Mouse (Mus musculus): ENCODE data around the gene Naa50. TPM values are rescaled to one million over a fixed set of nuclear protein-coding genes. Genes with fewer than 3 reads are reported as not detected.

The Naa50 gene
- polyA plus RNA-seq (2016; fragmentation: Nextera tagmentation; extraction: Ambion mirVana): 83.2 and 86.0 TPM in 2 replicates

DNA sequence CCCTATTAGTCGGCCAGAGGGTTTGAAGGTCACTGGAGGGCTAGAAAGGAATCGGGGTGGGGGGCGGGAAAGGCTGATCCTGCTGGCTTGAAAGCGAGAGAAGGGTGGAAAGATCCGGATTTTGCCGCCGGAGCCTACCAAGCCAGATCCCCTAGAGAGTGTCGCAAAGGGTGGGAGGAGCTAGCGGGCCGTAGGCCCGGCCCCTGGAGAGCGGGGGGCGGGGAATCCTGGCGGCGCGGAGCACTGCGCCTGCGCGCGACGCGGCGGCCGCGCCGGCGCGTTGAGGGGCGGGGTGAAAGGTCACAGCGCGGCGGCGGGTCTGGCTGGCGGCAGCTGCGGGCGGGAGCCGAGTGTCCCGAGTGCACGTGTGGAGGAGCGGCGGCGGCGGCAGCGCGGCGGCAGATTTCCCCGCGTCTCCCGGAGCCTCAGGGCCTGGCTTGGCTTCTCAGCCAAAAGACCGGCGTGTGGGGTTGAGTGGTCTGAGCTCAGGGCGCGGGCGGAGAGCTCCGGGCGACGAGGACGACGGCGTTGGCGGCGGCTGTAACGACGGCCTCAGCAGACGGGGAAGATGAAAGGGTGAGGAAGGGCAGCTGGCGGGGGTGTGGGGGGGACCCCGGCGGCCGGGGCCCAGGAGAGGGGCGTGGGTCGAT is at the start of gene Naa50, which contains the start of gene Atp6v1a:
TSS of gene Naa50 (plus strand) at position 295 of the 650 bp plus-strand sequence.
TSS of gene Atp6v1a (minus strand) at position 170 of the 650 bp plus-strand sequence.
- WGBS: 0% methylated on average over 63 of the region's 71 CpGs
- ATAC-seq (ENCODE audit: low FRiP score, low read depth): peak; percentile 88
- no peaks in the 10 kb centered on the region for H3K36me3 ChIP-seq
- H3K4me3 ChIP-seq: peak within 1 kb of the TSS; percentile 90
- peak within 1 kb of the TSS; percentile 87 for H3K9ac ChIP-seq
- H3K9me3 ChIP-seq: no peaks in the 10 kb centered on the region
- H3K4me2 ChIP-seq (replicated peaks): peak within 1 kb of the TSS; percentile 91
- peak within 1 kb of the TSS; percentile 92 for H3K27ac ChIP-seq
- H3K27me3 ChIP-seq (replicated peaks): no peaks in the 10 kb centered on the region
- peaks cover 12% of the 10 kb centered on the region; the same call in 1 of the 2 replicates for H3K4me1 ChIP-seq

DNA sequence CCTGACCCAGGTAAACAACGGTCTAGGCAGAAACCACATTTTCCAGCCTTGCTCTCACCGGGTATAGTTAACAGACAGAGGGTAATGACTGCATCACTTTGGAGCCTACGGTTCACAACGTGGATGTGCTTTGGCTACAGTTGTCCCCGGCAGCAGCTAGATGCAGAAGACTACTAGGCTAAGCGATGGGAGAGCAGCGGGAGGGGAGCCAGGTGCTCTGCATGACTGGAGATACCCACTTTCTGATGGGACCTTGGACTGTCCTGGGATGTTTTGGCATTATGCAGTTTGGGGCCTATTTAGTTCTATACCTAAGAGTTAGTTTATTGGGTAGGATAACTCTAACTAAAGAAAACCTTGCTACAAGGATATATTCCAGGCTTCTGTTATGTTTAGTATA is 40.3 kb upstream of the Naa50 start:
- H3K27me3 ChIP-seq (replicated peaks): no peaks in the 10 kb centered on the region
- H3K9ac ChIP-seq: no peak overlapping the region
- no peaks in the 10 kb centered on the region for H3K4me1 ChIP-seq
- no peak for ATAC-seq (ENCODE audit: low FRiP score, low read depth)
- H3K27ac ChIP-seq: no peak overlapping the region
- H3K36me3 ChIP-seq: peaks cover 79% of the 10 kb centered on the region
- no peaks in the 10 kb centered on the region for H3K9me3 ChIP-seq
- no peak overlapping the region for H3K4me2 ChIP-seq (replicated peaks)
- no peak overlapping the region for H3K4me3 ChIP-seq
- WGBS: 94% methylated on average over 7 of the region's 7 CpGs

DNA sequence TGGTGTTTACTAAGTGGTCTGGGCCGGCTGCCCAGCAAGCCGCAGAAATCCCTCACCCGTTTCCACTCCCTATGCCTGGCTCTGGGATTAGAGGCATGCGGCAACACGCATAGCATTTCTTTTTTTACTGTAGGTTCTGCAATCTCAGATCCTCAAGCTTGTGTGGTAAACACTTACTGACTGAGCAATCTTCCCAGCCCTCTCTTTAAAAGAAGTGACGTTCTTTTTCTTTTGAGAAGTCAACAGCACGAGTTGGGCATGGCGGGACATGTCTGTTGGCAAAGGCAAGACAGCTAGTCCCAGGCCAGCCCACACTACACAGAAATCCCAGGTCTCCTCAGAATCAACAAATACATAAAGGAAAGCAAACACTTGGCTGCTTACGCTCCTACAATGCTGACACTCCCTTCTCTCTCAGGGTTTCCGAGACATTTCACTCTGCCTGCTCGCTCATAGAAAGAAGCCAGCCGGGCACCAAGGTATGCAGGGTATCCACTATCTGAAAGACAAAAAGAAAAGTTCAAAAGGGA is 38.4 kb upstream of the Naa50 start:
- Histone ChIP-seq H3K4me3 (no peak overlapping the region), H3K4me1 (no peaks in the 10 kb centered on the region), H3K27ac (no peak overlapping the region), H3K4me2 (replicated peaks) (no peak overlapping the region), H3K9ac (no peak overlapping the region), H3K27me3 (replicated peaks) (no peaks in the 10 kb centered on the region), H3K9me3 (no peaks in the 10 kb centered on the region), H3K36me3 (peaks cover 70% of the 10 kb centered on the region)
- WGBS: 95% methylated on average over 12 of the region's 12 CpGs
- ATAC-seq (ENCODE audit: low FRiP score, low read depth): no peak

DNA sequence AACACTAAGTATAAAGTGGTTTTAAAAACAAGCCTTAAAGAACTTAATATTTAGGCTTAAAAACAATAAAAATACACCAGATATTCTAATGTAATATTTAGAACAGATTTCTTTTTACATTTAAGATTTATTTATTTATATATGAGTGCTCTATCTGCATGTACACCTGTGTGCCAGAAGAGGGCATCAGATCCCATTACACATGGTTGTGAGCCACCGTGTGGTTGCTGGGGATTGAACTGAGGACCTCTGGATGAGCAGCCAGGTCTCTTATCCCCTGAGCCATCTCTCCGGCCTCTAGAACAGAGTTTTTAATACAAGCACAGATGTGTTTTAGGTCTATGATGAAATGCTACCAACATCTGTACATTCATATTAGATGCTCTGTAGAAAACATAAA is 36.7 kb upstream of the Naa50 start:
- peaks cover 73% of the 10 kb centered on the region for H3K36me3 ChIP-seq
- no peak overlapping the region for H3K4me3 ChIP-seq
- H3K9me3 ChIP-seq: no peaks in the 10 kb centered on the region
- no peaks in the 10 kb centered on the region for H3K4me1 ChIP-seq
- ATAC-seq (ENCODE audit: low FRiP score, low read depth): no peak
- no peak overlapping the region for H3K9ac ChIP-seq
- H3K27me3 ChIP-seq (replicated peaks): no peaks in the 10 kb centered on the region
- no peak overlapping the region for H3K4me2 ChIP-seq (replicated peaks)
- H3K27ac ChIP-seq: no peak overlapping the region
- 90% methylated on average over 2 of the region's 2 CpGs for WGBS

DNA sequence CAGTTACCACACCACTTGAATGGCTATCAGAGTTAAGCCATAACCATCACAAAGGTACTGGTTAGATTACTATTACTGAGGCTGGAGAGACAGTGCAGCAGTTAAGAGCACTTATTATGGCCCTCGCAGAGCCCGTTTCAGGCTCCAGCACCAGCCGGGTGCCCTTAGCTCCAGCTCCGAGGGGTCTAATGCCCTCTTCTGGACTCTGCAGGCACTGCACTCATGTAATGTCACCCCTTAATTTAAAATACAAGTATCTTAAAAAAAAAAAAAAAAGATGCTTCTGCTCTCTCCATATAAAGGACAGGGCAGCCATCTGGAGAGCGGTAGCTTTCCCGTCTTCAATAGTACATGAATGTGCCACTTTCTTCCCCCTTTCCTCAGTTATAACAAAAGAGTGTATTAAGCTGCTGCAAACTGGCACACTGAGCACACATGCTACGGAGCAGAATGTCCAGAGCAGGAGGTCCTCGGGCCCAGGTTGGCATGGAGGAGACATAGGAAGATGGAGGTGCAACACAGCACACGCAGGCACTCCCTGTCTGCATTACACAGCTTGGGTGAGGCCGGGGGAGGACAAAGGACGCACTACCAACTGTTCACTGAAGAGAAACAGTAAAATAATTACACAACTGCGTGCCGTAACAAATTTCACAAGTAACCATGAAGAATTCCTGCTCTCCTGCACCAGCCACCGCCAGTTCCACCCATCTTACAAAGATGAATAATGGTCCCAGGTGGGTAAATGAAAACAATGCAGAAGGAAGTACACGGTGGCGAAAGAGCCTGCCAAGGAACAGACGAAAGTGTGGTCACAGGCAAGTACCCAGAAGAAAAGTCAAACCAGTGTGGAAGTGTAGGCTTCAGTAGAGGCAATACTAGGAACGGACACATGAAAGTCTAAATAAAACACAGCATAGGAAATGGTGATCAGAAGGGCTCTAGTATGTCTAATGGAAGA is 35.5 kb upstream of the Naa50 start:
- WGBS: 88% methylated on average over 18 of the region's 18 CpGs
- Histone ChIP-seq H3K9ac (no peak overlapping the region), H3K4me2 (replicated peaks) (no peak overlapping the region), H3K4me3 (no peak overlapping the region), H3K27me3 (replicated peaks) (no peaks in the 10 kb centered on the region), H3K27ac (no peak overlapping the region), H3K36me3 (peaks cover 74% of the 10 kb centered on the region), H3K9me3 (no peaks in the 10 kb centered on the region), H3K4me1 (no peaks in the 10 kb centered on the region)
- ATAC-seq (ENCODE audit: low FRiP score, low read depth): no peak

DNA sequence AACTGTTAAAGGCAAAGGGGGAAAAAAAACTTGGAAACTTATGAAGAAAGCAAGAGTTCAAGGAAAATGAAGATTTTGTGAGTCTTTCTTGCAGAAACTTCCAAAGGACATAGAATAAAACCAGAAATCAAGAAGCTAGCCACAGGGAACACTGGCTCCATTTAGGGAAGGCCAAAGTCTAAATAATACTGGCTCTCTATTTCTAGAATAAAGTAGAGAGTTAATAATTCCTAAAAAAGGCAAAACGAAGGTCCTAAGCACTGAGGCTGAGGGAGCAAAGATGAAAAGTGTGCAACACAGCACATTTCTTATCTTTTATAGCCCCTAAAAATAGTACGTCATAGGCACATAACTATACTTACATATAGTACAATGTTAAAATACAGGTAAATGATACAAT is 34.4 kb upstream of the Naa50 start:
- Histone ChIP-seq H3K27me3 (replicated peaks) (no peaks in the 10 kb centered on the region), H3K27ac (no peak overlapping the region), H3K4me3 (no peak overlapping the region), H3K4me1 (no peaks in the 10 kb centered on the region), H3K36me3 (peaks cover 75% of the 10 kb centered on the region), H3K9me3 (no peaks in the 10 kb centered on the region), H3K4me2 (replicated peaks) (no peak overlapping the region), H3K9ac (no peak overlapping the region)
- ATAC-seq (ENCODE audit: low FRiP score, low read depth): no peak
- 94% methylated on average over 2 of the region's 2 CpGs for WGBS

DNA sequence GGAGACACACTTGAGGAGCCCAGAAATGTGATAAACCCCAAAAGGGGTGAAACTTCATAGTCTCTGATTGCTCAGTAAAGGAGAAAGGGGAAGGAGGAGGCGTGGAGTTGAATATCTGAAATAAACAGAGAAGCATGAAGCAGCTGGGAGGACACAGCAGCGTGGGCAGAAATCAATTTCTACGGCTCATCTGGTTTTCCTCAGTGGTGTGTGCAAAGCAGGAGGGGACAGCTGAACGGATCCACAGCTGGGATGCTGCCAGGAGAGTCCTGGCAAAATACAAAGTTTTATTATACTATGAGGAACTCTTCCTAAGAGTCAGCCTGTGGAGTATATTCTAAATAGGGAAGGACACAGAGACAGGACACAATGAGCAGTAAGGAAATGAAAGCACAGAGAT is 30.6 kb upstream of the Naa50 start:
- no peak for ATAC-seq (ENCODE audit: low FRiP score, low read depth)
- no peak overlapping the region for H3K4me3 ChIP-seq
- no peaks in the 10 kb centered on the region for H3K4me1 ChIP-seq
- H3K4me2 ChIP-seq (replicated peaks): no peak overlapping the region
- no peaks in the 10 kb centered on the region for H3K27me3 ChIP-seq (replicated peaks)
- H3K9me3 ChIP-seq: no peaks in the 10 kb centered on the region
- peaks cover 54% of the 10 kb centered on the region for H3K36me3 ChIP-seq
- 83% methylated on average over 4 of the region's 4 CpGs for WGBS
- no peak overlapping the region for H3K27ac ChIP-seq
- H3K9ac ChIP-seq: no peak overlapping the region

DNA sequence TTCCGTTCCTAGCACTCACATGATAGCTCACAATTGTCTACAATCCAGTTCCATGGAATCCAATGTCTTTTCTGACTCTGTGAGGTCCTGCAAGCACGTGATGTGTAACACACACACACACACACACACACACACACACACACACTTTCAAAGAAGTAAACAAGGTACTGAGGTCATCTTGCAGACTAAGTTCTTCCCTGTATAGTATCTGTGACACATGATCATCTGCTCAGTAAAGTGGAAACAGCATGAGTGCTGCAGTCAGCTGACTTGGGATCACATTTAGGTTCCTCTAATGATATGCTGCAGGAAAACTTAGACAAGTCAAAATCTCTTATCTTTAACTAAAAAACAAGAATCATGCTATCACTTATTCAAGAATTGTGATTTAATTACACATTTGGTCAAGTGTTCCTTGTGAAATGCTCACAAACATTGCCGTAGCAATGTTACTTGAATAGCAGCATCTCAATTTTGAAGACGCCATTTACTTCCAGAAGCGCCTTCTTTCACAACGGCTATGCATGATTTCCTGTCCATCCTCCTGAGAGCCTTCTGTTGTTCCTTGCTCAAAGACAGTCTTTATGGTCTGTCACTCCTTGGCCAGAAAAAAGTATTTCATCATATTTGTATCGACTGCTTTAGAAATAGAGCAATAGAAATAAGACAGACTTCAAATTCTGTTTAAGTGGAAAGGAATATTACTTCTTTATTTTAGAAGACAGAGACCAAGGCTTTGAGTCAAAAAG is 19.7 kb upstream of the Naa50 start:
- H3K36me3 ChIP-seq: peaks cover 4% of the 10 kb centered on the region
- no peak overlapping the region for H3K4me2 ChIP-seq (replicated peaks)
- ATAC-seq (ENCODE audit: low FRiP score, low read depth): no peak
- no peak overlapping the region for H3K27ac ChIP-seq
- no peaks in the 10 kb centered on the region for H3K4me1 ChIP-seq
- no peaks in the 10 kb centered on the region for H3K27me3 ChIP-seq (replicated peaks)
- 89% methylated on average over 7 of the region's 7 CpGs for WGBS
- H3K9me3 ChIP-seq: no peaks in the 10 kb centered on the region
- no peak overlapping the region for H3K9ac ChIP-seq
- H3K4me3 ChIP-seq: no peak overlapping the region

DNA sequence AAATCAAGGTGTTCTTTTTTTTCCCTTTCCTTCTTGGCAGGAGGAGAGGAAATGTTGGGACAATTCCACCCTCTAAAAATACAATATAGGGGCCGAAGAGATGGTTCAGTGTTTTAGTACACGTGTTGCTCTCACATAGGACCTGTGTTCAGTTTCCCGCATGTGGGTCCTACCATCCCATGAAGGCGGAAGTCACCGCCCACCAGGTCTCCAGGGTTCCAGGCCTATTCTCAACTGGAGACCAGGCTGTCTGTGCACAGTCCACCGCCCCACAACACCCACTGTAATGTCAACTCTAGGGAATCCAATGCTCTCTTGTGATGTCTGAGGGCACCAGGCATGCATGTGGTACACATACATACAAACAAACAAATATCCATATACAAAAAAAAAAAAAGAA is 17.5 kb upstream of the Naa50 start:
- Histone ChIP-seq H3K4me3 (no peak overlapping the region), H3K9me3 (no peaks in the 10 kb centered on the region), H3K9ac (no peak overlapping the region), H3K27me3 (replicated peaks) (no peaks in the 10 kb centered on the region), H3K4me1 (no peaks in the 10 kb centered on the region), H3K36me3 (no peaks in the 10 kb centered on the region), H3K4me2 (replicated peaks) (no peak overlapping the region), H3K27ac (no peak overlapping the region)
- ATAC-seq (ENCODE audit: low FRiP score, low read depth): no peak
- WGBS: 89% methylated on average over 6 of the region's 6 CpGs

DNA sequence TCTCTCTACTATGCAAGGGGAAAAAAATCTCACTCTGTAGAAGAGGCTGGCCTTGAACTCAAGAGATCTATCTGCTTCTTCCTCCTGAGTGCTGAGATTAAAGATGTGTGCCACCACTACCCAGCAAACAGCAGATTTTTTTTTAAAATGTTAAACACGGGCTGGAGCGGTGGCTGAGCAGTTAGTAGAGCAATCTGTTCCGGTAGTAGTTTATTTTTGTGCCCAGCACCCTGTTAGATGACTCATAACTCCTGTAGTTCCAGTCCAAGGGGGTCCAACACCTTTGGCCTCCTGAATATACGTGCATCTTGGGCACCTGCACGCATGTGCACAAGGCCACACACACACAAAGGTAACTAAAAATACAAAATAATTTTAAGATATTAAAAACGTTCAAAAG is 17.1 kb upstream of the Naa50 start:
- WGBS: 86% methylated on average over 6 of the region's 6 CpGs
- H3K36me3 ChIP-seq: no peaks in the 10 kb centered on the region
- H3K9me3 ChIP-seq: no peaks in the 10 kb centered on the region
- ATAC-seq (ENCODE audit: low FRiP score, low read depth): no peak
- no peak overlapping the region for H3K9ac ChIP-seq
- no peak overlapping the region for H3K4me3 ChIP-seq
- H3K27me3 ChIP-seq (replicated peaks): no peaks in the 10 kb centered on the region
- no peak overlapping the region for H3K4me2 ChIP-seq (replicated peaks)
- H3K4me1 ChIP-seq: no peaks in the 10 kb centered on the region
- H3K27ac ChIP-seq: no peak overlapping the region

DNA sequence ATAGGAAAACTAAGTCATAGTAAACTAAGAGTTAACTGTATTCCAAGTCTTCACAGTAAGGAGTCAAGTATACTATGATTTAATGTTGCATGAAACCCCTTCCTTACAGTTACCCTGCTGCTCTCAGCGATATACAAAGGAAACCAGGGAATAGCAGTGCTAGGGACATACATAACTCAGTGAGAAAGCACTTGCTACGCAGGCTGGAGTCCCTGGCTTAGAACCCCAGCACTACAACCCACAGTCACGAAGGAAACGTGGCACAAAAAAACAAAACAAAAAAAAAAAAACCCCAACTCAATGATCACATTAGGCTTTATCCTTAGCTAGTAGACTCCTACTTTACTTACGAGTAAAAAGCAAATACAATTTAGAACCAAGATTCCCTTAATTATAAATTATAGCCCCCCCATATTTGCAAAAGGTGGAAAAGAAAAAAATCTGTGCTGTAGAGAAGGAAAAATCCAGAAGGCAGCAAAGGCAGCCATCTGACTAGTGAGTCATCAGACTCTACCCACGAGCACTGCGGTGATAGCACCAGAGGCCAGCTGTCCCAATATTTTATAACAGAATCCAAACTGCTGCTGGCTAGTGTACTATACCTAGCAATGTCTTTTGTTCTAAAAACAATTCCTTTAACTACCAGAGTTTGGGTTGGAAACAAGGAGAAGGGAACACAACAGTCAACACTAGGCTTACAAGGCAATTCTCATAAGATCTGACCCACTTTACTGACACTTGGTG is 16.5 kb upstream of the Naa50 start:
- Histone ChIP-seq H3K4me2 (replicated peaks) (no peak overlapping the region), H3K36me3 (no peaks in the 10 kb centered on the region), H3K4me1 (no peaks in the 10 kb centered on the region), H3K9me3 (no peaks in the 10 kb centered on the region), H3K27me3 (replicated peaks) (no peaks in the 10 kb centered on the region), H3K9ac (no peak overlapping the region), H3K4me3 (no peak overlapping the region), H3K27ac (no peak overlapping the region)
- WGBS: 85% methylated on average over 7 of the region's 7 CpGs
- no peak for ATAC-seq (ENCODE audit: low FRiP score, low read depth)
